Mouse (Mus musculus) neural tube, embryonic 11.5 days (tissue): ENCODE results near the gene Nfe2. TPM values are rescaled to one million over a fixed set of nuclear protein-coding genes. Genes with fewer than 3 reads are reported as not detected.
"Not testable (repeated sequence)": the region's sequence is repeated elsewhere in the genome, so short reads cannot be mapped to it uniquely, and the experiment has no call there.

Experiments used
- ATAC-seq: fragments of 200-750 bp; cut with Nextera tagmentation; 2 replicates; pipeline ENCODE4 v1.8.0; 2017; ENCODE audit warnings: moderate number of reproducible peaks, mild to moderate bottlenecking, moderate TSS enrichment, moderate library complexity; ENCODE audit not compliant: insufficient read depth, low FRiP score, low TSS enrichment
- DNase-seq: peaks from one replicate; pipeline ENCODE4 v3.0.0-alpha.2; 2015; ENCODE audit warnings: low spot score
- H3K27ac ChIP-seq: fragments of 300-500 bp; sonication (generic); 2 replicates; pipeline ENCODE4 v1.5.1; 2014; ENCODE audit warnings: low read depth, mild to moderate bottlenecking, low read length
- H3K27me3 ChIP-seq: fragments of 300-500 bp; sonication (generic); 2 replicates; pipeline ENCODE4 v1.6.1; 2014; ENCODE audit warnings: mild to moderate bottlenecking, low read length, mixed read lengths; ENCODE audit not compliant: control insufficient read depth, insufficient read depth
- H3K36me3 ChIP-seq: fragments of 300-500 bp; sonication (generic); 2 replicates; pipeline ENCODE4 v1.6.1; 2014; ENCODE audit warnings: mild to moderate bottlenecking, low read length, moderate library complexity, mixed read lengths; ENCODE audit not compliant: control insufficient read depth, insufficient read depth
- H3K4me1 ChIP-seq: fragments of 300-500 bp; sonication (generic); 2 replicates; pipeline ENCODE4 v1.6.1; 2014; ENCODE audit warnings: low read length, mixed read lengths; ENCODE audit not compliant: control insufficient read depth, insufficient read depth
- H3K4me2 ChIP-seq: fragments of 300-500 bp; sonication (generic); 2 replicates; pipeline ENCODE4 v1.6.1; 2014; ENCODE audit warnings: low read depth, mild to moderate bottlenecking, moderate library complexity
- H3K4me3 ChIP-seq: fragments of 300-500 bp; sonication (generic); 2 replicates; pipeline ENCODE4 v1.5.1; 2014; ENCODE audit warnings: low read depth, low read length
- H3K9ac ChIP-seq: fragments of 300-500 bp; sonication (generic); 2 replicates; pipeline ENCODE4 v1.6.1; 2014; ENCODE audit warnings: mild to moderate bottlenecking, low read length
- H3K9me3 ChIP-seq: fragments of 300-500 bp; sonication (generic); 2 replicates; pipeline ENCODE4 v1.6.1; 2016; ENCODE audit warnings: low read length; ENCODE audit not compliant: control insufficient read depth
- WGBS: fragments of 180-500 bp; shearing (Covaris S2); extraction: QIAGEN DNeasy Blood & Tissue Kit; methylation state at CpG from one replicate; pipeline ENCODE4 v1.1.7; 2014; 5-methylcytosine and 5-hydroxymethylcytosine counted together
- polyA plus RNA-seq: library from polyadenylated mRNA; unstranded; fragments of >200 nt; fragmentation: Nextera tagmentation; extraction: Ambion mirVana; gene quantifications from 2 replicates; pipeline ENCODE4 v1.2.1, GENCODE M21; 2014

The Nfe2 gene
- polyA plus RNA-seq, 1 experiment from 2014 or later: 6.5 TPM

DNA sequence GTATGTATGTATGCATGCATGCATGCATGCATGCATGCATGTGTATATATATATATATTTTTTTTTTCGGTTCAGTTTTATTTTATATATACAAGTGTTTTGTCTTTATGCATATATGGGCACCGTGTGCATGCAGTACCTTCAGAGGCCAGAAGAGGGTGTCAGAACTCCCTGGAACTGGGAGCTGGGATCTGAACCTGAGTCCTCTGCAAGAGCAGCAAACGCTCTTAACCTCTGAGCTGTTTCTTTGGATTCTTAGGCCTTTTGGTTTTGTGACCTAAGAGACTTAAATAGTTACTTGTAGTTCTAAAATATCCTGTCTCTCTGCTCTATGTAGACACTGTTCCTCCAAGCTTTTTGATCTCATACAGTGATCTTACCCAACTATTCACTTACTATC lies 25.9 kb upstream of the Nfe2 start:
- Histone ChIP-seq H3K27ac (no peak overlapping the region), H3K4me1 (peaks cover 10% of the 10 kb centered on the region), H3K36me3 (no peaks in the 10 kb centered on the region), H3K27me3 (no peaks in the 10 kb centered on the region), H3K4me3 (no peak overlapping the region), H3K9me3 (no peaks in the 10 kb centered on the region), H3K4me2 (no peak overlapping the region), H3K9ac (no peak overlapping the region)
- DNase-seq (peak; percentile 68), ATAC-seq (no peak)
- WGBS: 61% methylated on average over 3 of the region's 3 CpGs

DNA sequence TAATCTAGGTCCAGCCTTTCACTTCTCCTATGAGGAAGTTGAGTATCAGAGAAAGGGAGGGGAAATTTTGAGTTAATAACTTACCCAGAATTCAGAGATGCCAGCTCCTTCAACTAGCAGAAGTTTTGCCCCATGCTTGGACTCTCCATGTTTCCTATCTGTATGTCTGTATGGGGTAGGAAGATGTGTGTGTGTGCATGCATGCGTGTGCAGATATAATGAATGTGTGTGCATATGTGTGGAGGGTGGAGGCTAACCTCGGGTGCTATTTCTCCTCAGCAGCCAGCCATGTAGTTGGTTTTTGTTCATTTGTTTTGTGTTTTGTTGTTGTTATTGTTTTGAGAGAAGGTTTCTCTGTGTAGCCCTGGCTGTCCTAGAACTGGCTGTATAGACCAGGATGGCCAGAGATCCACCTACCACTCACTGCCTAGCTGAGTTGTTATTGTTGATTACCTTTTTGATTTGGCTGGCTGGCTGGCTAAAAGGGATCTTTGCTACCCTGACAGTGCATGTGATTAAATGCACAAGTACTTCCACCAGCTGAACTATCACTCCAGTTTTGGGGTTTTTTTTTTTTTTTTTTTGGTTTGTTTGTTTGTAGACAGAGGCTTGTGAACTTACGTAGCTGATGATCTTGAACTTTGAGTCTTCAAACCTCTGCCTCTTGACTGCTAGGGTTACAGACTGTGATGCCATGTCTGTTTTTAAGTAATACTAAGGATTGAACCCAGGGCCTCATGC lies 23.4 kb upstream of the Nfe2 start:
- peak overlapping the region; percentile 14; the same call in 1 of the 2 replicates for H3K9ac ChIP-seq
- no peaks in the 10 kb centered on the region for H3K27me3 ChIP-seq
- 93% methylated on average over 3 of the region's 3 CpGs for WGBS
- 0 out of 2 replicates have a peak overlapping the region, but pooled peaks have one; percentile 34 for H3K27ac ChIP-seq
- no peak overlapping the region for H3K4me3 ChIP-seq
- DNase-seq (no peak), ATAC-seq (no peak)
- peaks cover 4% of the 10 kb centered on the region; the same call in 1 of the 2 replicates for H3K4me1 ChIP-seq
- H3K36me3 ChIP-seq: no peaks in the 10 kb centered on the region
- H3K9me3 ChIP-seq: no peaks in the 10 kb centered on the region
- H3K4me2 ChIP-seq: no peak overlapping the region

DNA sequence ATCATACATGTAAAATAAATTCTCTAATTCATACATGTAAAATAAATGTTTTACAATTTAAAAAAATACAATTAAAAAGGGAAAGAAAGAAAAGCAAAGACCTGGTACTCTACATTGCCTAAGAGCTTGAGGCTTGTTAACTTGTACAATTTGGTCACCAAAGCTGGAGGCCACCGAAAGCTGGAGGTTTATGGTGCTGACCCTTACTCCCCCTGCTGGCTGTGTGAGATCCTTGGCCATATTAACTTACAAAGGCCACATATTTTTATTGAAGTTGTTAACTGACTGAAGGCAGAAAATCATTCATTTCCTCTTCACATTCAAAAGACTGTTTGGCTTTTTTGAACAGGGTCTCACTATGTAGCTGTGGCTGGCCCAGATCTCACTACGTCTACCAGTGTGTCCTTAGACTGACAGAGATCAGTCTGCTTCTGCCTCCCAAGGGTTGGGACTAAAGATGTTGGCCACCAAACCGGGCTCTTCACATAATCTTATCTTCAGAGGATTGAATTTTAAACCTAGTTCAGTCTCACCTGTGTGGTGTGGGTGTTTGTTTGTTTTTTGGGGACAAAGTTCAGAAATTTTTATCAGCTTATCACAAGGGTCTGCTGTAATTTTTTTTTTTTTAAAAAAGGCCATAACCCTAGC lies 22.7 kb upstream of the Nfe2 start:
- ATAC-seq: no peak
- H3K9me3 ChIP-seq: no peaks in the 10 kb centered on the region
- 79% methylated on average over 3 of the region's 3 CpGs for WGBS
- no peak overlapping the region for H3K4me3 ChIP-seq
- DNase-seq: peak; percentile 47
- H3K36me3 ChIP-seq: no peaks in the 10 kb centered on the region
- H3K9ac ChIP-seq: no peak overlapping the region
- H3K4me1 ChIP-seq: peaks cover 4% of the 10 kb centered on the region; the same call in 1 of the 2 replicates
- H3K27ac ChIP-seq: no peak overlapping the region
- H3K27me3 ChIP-seq: no peaks in the 10 kb centered on the region
- no peak overlapping the region for H3K4me2 ChIP-seq

DNA sequence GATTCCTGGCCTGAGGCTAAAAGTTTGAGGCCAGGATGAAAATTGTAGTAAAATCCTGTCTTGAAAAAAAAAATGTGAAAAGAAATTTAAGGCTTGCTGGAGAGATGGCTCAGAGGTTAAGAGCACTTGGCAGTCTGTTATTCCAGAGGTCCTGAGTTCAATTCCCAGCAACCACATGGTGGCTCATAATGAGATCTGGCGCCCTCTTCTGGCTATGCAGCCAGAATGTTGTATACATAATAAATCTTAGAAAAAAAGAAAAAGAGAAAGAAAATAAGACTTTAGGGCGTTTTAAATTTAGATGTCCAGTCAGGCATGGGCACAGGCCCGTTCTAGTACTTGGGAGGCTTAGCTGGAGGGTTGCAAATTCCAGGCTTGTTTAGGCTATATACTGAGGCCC lies 21.5 kb upstream of the Nfe2 start:
- Histone ChIP-seq H3K9ac (no peak overlapping the region), H3K4me3 (no peak overlapping the region), H3K9me3 (no peaks in the 10 kb centered on the region), H3K27me3 (no peaks in the 10 kb centered on the region), H3K4me1 (no peaks in the 10 kb centered on the region), H3K27ac (no peak overlapping the region), H3K4me2 (no peak overlapping the region), H3K36me3 (no peaks in the 10 kb centered on the region)
- peak; percentile 28 for DNase-seq
- 67% methylated on average over 3 of the region's 3 CpGs for WGBS
- no peak for ATAC-seq

DNA sequence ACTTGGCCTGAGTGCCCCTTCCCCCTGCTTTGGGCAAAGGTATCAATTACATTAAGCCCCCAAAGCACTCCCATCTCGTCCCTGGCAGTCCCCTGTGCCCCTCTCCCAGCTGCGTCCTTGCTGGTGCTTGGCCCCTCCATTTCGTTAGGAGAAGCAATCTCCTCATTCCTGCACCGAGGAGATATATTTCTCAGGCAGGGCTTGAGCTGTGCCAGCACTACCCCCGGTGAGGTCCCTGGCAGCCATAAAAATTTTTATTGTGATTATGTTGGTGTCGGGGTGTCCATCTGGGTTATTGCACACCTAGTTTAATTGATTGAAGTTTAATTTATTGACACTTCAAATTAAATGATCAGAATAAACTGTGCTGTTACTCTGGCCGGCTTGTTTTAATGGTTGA lies 19.7 kb upstream of the Nfe2 start:
- H3K9ac ChIP-seq: no peak overlapping the region
- no peak overlapping the region for H3K4me3 ChIP-seq
- H3K36me3 ChIP-seq: no peaks in the 10 kb centered on the region
- no peak overlapping the region for H3K27ac ChIP-seq
- H3K4me1 ChIP-seq: peaks cover 3% of the 10 kb centered on the region; the same call in 1 of the 2 replicates
- no peaks in the 10 kb centered on the region for H3K9me3 ChIP-seq
- H3K4me2 ChIP-seq: no peak overlapping the region
- no peaks in the 10 kb centered on the region for H3K27me3 ChIP-seq
- DNase-seq (no peak), ATAC-seq (0 out of 2 replicates have a peak, but pooled peaks have one; percentile 4)
- 59% methylated on average over 7 of the region's 7 CpGs for WGBS

DNA sequence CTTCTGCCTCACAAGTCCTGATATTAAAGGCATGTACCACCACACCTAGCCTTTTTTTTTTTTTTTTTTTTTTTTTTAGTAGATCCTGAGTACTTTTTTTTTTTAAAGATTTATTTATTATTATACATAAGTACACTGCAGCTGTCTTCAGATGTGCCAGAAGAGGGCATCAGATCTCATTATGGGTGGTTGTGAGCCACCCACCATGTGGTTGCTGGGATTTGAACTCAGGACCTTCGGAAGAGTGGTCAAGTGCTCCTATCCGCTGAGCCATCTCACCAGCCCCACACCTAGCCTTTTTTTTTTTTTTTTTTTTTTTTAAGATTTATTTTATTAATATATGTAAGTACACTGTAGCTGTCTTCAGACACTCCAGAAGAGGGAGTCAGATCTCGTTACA lies 17.7 kb upstream of the Nfe2 start:
- not testable (repeated sequence) for H3K9me3 ChIP-seq, H3K27me3 ChIP-seq, ATAC-seq, H3K4me2 ChIP-seq, H3K36me3 ChIP-seq, H3K4me3 ChIP-seq, H3K9ac ChIP-seq, DNase-seq, H3K4me1 ChIP-seq, H3K27ac ChIP-seq
- WGBS: 98% methylated on average over 2 of the region's 3 CpGs

DNA sequence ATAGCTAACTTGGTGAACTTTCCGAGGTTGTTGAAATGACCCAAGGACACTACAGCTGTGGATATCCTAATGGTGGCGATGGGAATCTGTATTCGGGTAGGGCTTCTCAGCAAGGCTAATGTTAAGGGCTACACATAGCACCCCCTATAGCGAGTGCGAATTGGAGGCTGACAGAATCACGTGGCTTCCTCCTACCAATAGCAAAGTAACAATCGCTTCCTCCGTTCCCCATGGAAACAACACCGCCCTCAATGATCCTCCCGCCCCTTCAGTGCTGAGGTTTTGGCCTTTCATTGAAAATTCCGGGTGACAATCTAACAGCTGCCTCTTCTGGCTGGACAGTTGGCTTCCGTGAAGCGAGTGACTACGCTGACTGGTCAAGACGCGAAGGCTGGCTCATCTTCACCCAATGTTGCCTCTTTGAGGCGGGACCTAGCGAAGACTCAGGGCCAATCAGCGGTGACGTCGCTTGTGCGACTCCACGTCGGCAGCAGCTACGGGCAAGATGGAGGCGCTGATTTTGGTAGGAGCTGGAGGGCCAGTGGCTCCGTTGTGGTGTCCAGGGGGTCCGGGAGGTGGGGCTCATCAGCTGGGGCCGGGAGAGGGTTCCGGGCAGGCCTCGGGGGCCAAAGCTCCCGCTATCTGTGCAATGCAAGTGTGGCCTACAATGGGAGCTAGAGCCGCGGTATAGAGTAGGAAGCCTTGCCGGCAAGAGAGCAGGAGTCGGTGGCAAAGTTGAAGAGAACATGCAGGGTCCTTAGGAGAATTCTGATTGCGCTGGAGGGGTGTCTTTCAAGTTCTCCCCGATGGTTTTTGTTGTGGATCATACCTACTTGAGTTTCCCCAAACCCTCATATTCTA lies 14.4 kb upstream of the Nfe2 start, which contains the start of gene Copz1:
TSS of gene Copz1 (plus strand) at position 296 of the 861 bp plus-strand sequence.
- H3K36me3 ChIP-seq: no peaks in the 10 kb centered on the region
- under 1% methylated on average over 38 of the region's 38 CpGs for WGBS
- ATAC-seq (peak; percentile 99), DNase-seq (peak; percentile 94)
- H3K4me2 ChIP-seq: peak within 1 kb of the TSS; percentile 65
- H3K27ac ChIP-seq: 0 out of 2 replicates have a peak within 1 kb of the TSS, but pooled peaks have one; percentile 58
- H3K9ac ChIP-seq: peak within 1 kb of the TSS; percentile 86
- H3K4me1 ChIP-seq: peaks cover 3% of the 10 kb centered on the region; the same call in 1 of the 2 replicates
- H3K4me3 ChIP-seq: peak within 1 kb of the TSS; percentile 87
- H3K27me3 ChIP-seq: no peaks in the 10 kb centered on the region
- no peaks in the 10 kb centered on the region for H3K9me3 ChIP-seq

DNA sequence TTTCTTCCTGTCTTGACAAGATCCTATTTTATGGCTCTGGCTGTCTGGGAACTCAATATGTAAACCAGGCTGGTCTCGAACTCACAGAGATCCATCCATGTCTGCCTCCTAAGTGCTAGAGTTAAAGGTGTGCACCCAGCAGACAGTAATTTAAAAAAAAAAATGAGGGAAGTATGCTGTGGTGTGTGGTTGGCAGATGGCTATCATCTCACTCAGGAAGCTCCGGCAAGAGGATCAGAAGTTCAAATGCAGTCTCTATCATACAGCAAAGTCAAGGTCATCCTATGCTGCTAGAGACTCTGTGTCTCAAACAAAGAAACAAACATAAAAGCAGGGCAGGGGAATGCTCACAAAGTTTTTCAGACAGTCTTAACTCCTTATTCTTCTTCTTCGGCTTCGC lies 10.7 kb upstream of the Nfe2 start:
- ATAC-seq (no peak), DNase-seq (no peak)
- no peaks in the 10 kb centered on the region for H3K9me3 ChIP-seq
- 91% methylated on average over 4 of the region's 4 CpGs for WGBS
- H3K4me3 ChIP-seq: no peak overlapping the region
- H3K4me2 ChIP-seq: no peak overlapping the region
- no peak overlapping the region for H3K27ac ChIP-seq
- H3K36me3 ChIP-seq: no peaks in the 10 kb centered on the region
- no peaks in the 10 kb centered on the region for H3K27me3 ChIP-seq
- peaks cover 2% of the 10 kb centered on the region; the same call in 1 of the 2 replicates for H3K4me1 ChIP-seq
- no peak overlapping the region for H3K9ac ChIP-seq
